Mouse (Mus musculus) neural tube, embryonic 15.5 days (tissue): Measurements from ENCODE around the gene Reln. TPM values are rescaled to one million over a fixed set of nuclear protein-coding genes. Genes with fewer than 3 reads are reported as not detected.

ENCODE experiments used
- ATAC-seq: fragments of 200-750 bp; cut with Nextera tagmentation; 2 replicates; pipeline ENCODE4 v1.8.0; 2017; ENCODE audit warnings: mild to moderate bottlenecking, moderate TSS enrichment, moderate library complexity; ENCODE audit not compliant: low FRiP score
- H3K27ac ChIP-seq: fragments of 300-500 bp; sonication (generic); replicated peaks from 2 replicates; pipeline ENCODE4 v1.5.1; 2015; ENCODE audit warnings: mild to moderate bottlenecking, inconsistent platforms
- H3K27me3 ChIP-seq: fragments of 300-500 bp; sonication (generic); replicated peaks from 2 replicates; pipeline ENCODE4 v1.6.1; 2015; ENCODE audit warnings: inconsistent platforms
- H3K36me3 ChIP-seq: fragments of 300-500 bp; sonication (generic); 2 replicates; pipeline ENCODE4 v1.6.1; 2015; ENCODE audit warnings: inconsistent platforms
- H3K4me1 ChIP-seq: fragments of 300-500 bp; sonication (generic); 2 replicates; pipeline ENCODE4 v1.6.1; 2015; ENCODE audit warnings: inconsistent platforms
- H3K4me2 ChIP-seq: fragments of 300-500 bp; sonication (generic); 2 replicates; pipeline ENCODE4 v1.6.1; 2015; ENCODE audit warnings: inconsistent platforms, mild to moderate bottlenecking, moderate library complexity
- H3K4me3 ChIP-seq: fragments of 300-500 bp; sonication (generic); replicated peaks from 2 replicates; pipeline ENCODE4 v1.5.1; 2015; ENCODE audit warnings: mild to moderate bottlenecking, inconsistent platforms
- H3K9ac ChIP-seq: fragments of 300-500 bp; sonication (generic); replicated peaks from 2 replicates; pipeline ENCODE4 v1.6.1; 2015; ENCODE audit warnings: mild to moderate bottlenecking, inconsistent platforms
- H3K9me3 ChIP-seq: fragments of 300-500 bp; sonication (generic); replicated peaks from 2 replicates; pipeline ENCODE4 v1.6.1; 2016; ENCODE audit warnings: inconsistent platforms
- WGBS: fragments of 180-500 bp; shearing (Covaris S2); methylation state at CpG from one replicate; pipeline ENCODE4 v1.1.7; 2015; ENCODE audit warnings: mixed read lengths; 5-methylcytosine and 5-hydroxymethylcytosine counted together
- polyA plus RNA-seq: library from polyadenylated mRNA; unstranded; fragments of >200 nt; fragmentation: Nextera tagmentation; extraction: Ambion mirVana; gene quantifications from 2 replicates; pipeline ENCODE4 v1.2.1, GENCODE M21; 2015

The Reln gene
- polyA plus RNA-seq, 1 experiment from 2014 or later: 50.0 TPM

GRCm38 (mm10) chr5:22160935-22161334 is 183.6 kb downstream of the Reln start:
- Histone ChIP-seq H3K36me3 (no peaks in the 10 kb centered on the region), H3K9ac (no peak overlapping the region), H3K4me2 (no peak overlapping the region), H3K9me3 (no peaks in the 10 kb centered on the region), H3K27ac (no peak overlapping the region), H3K4me3 (no peak overlapping the region), H3K27me3 (no peaks in the 10 kb centered on the region), H3K4me1 (peaks cover 16% of the 10 kb centered on the region)
- 13% methylated on average over 2 of the region's 2 CpGs for WGBS
- ATAC-seq: peak; percentile 48; the same call in 1 of the 2 replicates

- Histone ChIP-seq H3K4me2 (no peak overlapping the region), H3K4me3 (no peak overlapping the region), H3K27ac (no peak overlapping the region), H3K27me3 (no peaks in the 10 kb centered on the region), H3K9ac (no peak overlapping the region), H3K9me3 (no peaks in the 10 kb centered on the region), H3K36me3 (no peaks in the 10 kb centered on the region), H3K4me1 (peaks cover 12% of the 10 kb centered on the region)
- no peak for ATAC-seq
- WGBS: 70% methylated on average over 11 of the region's 11 CpGs
These were observed 185.7 kb downstream of the Reln start for GRCm38 (mm10) chr5:22158754-22159153.

GRCm38 (mm10) chr5:22153601-22154000 is 190.9 kb downstream of the Reln start:
- no peak overlapping the region for H3K4me3 ChIP-seq

GRCm38 (mm10) chr5:22141821-22142220 is 202.7 kb downstream of the Reln start:
- H3K4me3 ChIP-seq: no peak overlapping the region
- H3K9me3 ChIP-seq: no peaks in the 10 kb centered on the region; the same call in 1 of the 2 replicates
- ATAC-seq: no peak
- no peak overlapping the region for H3K27ac ChIP-seq
- no peaks in the 10 kb centered on the region for H3K36me3 ChIP-seq
- WGBS: 70% methylated on average over 4 of the region's 4 CpGs
- no peak overlapping the region for H3K9ac ChIP-seq
- H3K27me3 ChIP-seq: no peaks in the 10 kb centered on the region
- H3K4me1 ChIP-seq: no peaks in the 10 kb centered on the region
- H3K4me2 ChIP-seq: no peak overlapping the region

More at GRCm38 (mm10) chr5:22153601-22154000, 190.9 kb downstream of the Reln start:
- no peak overlapping the region for H3K4me2 ChIP-seq
- no peaks in the 10 kb centered on the region for H3K36me3 ChIP-seq
- 37% methylated on average over 6 of the region's 6 CpGs for WGBS
- H3K4me1 ChIP-seq: peaks cover 4% of the 10 kb centered on the region; the same call in 1 of the 2 replicates
- H3K9me3 ChIP-seq: no peaks in the 10 kb centered on the region
- no peak overlapping the region for H3K9ac ChIP-seq
- no peaks in the 10 kb centered on the region for H3K27me3 ChIP-seq
- no peak for ATAC-seq
- H3K27ac ChIP-seq: no peak overlapping the region

- H3K27me3 ChIP-seq: no peaks in the 10 kb centered on the region
- no peaks in the 10 kb centered on the region; the same call in 1 of the 2 replicates for H3K9me3 ChIP-seq
- H3K9ac ChIP-seq: no peak overlapping the region
- H3K27ac ChIP-seq: no peak overlapping the region
- no peaks in the 10 kb centered on the region for H3K36me3 ChIP-seq
- H3K4me1 ChIP-seq: 0 out of 2 replicates have a peak, but pooled peaks cover 2% of the 10 kb centered on the region
- WGBS: 42% methylated on average over 2 of the region's 2 CpGs
- ATAC-seq: no peak
- H3K4me2 ChIP-seq: no peak overlapping the region
- H3K4me3 ChIP-seq: no peak overlapping the region
These were observed 205.5 kb downstream of the Reln start for GRCm38 (mm10) chr5:22139015-22139414.

GRCm38 (mm10) chr5:22134402-22134801 is 210.1 kb downstream of the Reln start:
- ATAC-seq: no peak
- WGBS: 70% methylated on average over 9 of the region's 9 CpGs
- no peak overlapping the region for H3K9ac ChIP-seq
- H3K4me2 ChIP-seq: no peak overlapping the region
- no peaks in the 10 kb centered on the region; the same call in 1 of the 2 replicates for H3K9me3 ChIP-seq
- no peaks in the 10 kb centered on the region for H3K36me3 ChIP-seq
- H3K4me3 ChIP-seq: no peak overlapping the region
- H3K27ac ChIP-seq: no peak overlapping the region
- no peaks in the 10 kb centered on the region for H3K27me3 ChIP-seq
- H3K4me1 ChIP-seq: 0 out of 2 replicates have a peak, but pooled peaks cover 2% of the 10 kb centered on the region

GRCm38 (mm10) chr5:22131730-22132522 is 212.6 kb downstream of the Reln start:
- ATAC-seq: no peak
- H3K9me3 ChIP-seq: no peaks in the 10 kb centered on the region
- H3K9ac ChIP-seq: no peak overlapping the region

GRCm38 (mm10) chr5:22127583-22127982 is 216.9 kb downstream of the Reln start:
- no peak overlapping the region for H3K4me3 ChIP-seq
- no peak overlapping the region for H3K27ac ChIP-seq
- ATAC-seq: no peak
- no peaks in the 10 kb centered on the region for H3K27me3 ChIP-seq
- H3K4me1 ChIP-seq: no peaks in the 10 kb centered on the region
- no peaks in the 10 kb centered on the region for H3K9me3 ChIP-seq
- H3K4me2 ChIP-seq: no peak overlapping the region
- no peaks in the 10 kb centered on the region for H3K36me3 ChIP-seq
- H3K9ac ChIP-seq: no peak overlapping the region

More at GRCm38 (mm10) chr5:22131730-22132522, 212.6 kb downstream of the Reln start:
- Histone ChIP-seq H3K4me1 (0 out of 2 replicates have a peak, but pooled peaks cover 2% of the 10 kb centered on the region), H3K27me3 (no peaks in the 10 kb centered on the region), H3K4me2 (no peak overlapping the region), H3K4me3 (no peak overlapping the region), H3K27ac (no peak overlapping the region), H3K36me3 (no peaks in the 10 kb centered on the region)
- 78% methylated on average over 5 of the region's 5 CpGs for WGBS

GRCm38 (mm10) chr5:22119296-22119695 is 225.2 kb downstream of the Reln start:
- no peaks in the 10 kb centered on the region for H3K9me3 ChIP-seq
- ATAC-seq: no peak

GRCm38 (mm10) chr5:22118456-22118855 is 226.0 kb downstream of the Reln start:
- Histone ChIP-seq H3K36me3 (no peaks in the 10 kb centered on the region), H3K4me1 (peaks cover 18% of the 10 kb centered on the region), H3K27ac (no peak overlapping the region), H3K4me2 (no peak overlapping the region), H3K27me3 (no peaks in the 10 kb centered on the region), H3K9ac (no peak overlapping the region), H3K9me3 (no peaks in the 10 kb centered on the region), H3K4me3 (no peak overlapping the region)
- 33% methylated on average over 6 of the region's 6 CpGs for WGBS
- no peak for ATAC-seq

More at GRCm38 (mm10) chr5:22119296-22119695, 225.2 kb downstream of the Reln start:
- Histone ChIP-seq H3K27me3 (no peaks in the 10 kb centered on the region), H3K27ac (no peak overlapping the region), H3K4me1 (peaks cover 18% of the 10 kb centered on the region), H3K36me3 (no peaks in the 10 kb centered on the region), H3K9ac (no peak overlapping the region), H3K4me2 (no peak overlapping the region), H3K4me3 (no peak overlapping the region)
- 50% methylated on average over 1 of the region's 1 CpGs for WGBS

GRCm38 (mm10) chr5:22116922-22117321 is 227.6 kb downstream of the Reln start:
- WGBS: 50% methylated on average over 9 of the region's 9 CpGs
- Histone ChIP-seq H3K4me1 (peaks cover 18% of the 10 kb centered on the region), H3K27me3 (no peaks in the 10 kb centered on the region), H3K36me3 (no peaks in the 10 kb centered on the region), H3K9me3 (no peaks in the 10 kb centered on the region), H3K4me2 (no peak overlapping the region), H3K4me3 (no peak overlapping the region), H3K9ac (no peak overlapping the region), H3K27ac (no peak overlapping the region)
- ATAC-seq: peak; percentile 72

- Histone ChIP-seq H3K4me3 (no peak overlapping the region), H3K4me2 (no peak overlapping the region), H3K27me3 (no peaks in the 10 kb centered on the region), H3K9me3 (no peaks in the 10 kb centered on the region), H3K4me1 (no peaks in the 10 kb centered on the region), H3K36me3 (no peaks in the 10 kb centered on the region), H3K9ac (no peak overlapping the region), H3K27ac (no peak overlapping the region)
- ATAC-seq: no peak
- WGBS: 79% methylated on average over 9 of the region's 9 CpGs
These were observed 237.6 kb downstream of the Reln start for GRCm38 (mm10) chr5:22106811-22107485.
